Mouse (Mus musculus): ENCODE data around the gene Cep112.

DNA sequence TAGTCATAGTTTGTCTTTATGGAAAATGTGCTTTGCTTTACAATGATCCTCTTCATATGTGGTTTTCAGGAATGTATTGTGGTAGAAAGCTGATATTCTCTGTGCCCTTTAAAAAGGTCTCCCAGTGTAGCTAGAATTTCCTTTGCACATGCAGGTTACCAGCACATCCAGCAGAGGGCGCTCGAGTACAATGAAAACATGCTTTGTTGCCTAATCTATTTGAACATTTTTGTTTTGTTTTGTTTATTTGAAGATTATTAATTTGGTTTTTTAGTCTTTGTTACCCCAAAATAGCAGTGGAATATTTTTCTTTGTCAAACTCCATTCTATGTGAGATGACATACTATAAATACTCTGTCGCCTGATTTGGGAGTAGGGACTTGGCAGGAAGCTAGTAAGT, 24.8 kb downstream of the Cep112 start:
- TF ChIP-seq CTCF (IDR thresholded peaks at IDR 0.05; ENCODE audit: borderline replicate concordance, insufficient read depth, low read depth, low read length) (peak; percentile 74; the same call in 1 of the 2 replicates), POLR2A (IDR thresholded peaks at IDR 0.05; ENCODE audit: borderline replicate concordance, insufficient read depth, low read length) (no peak)

All from cerebellum, adult 2 months (tissue).